Mouse (Mus musculus) kidney, postnatal 4 days (tissue): Measurements from ENCODE around the gene Braf.

Source experiments
- DNase-seq, 2 experiments: peaks; one replicate each; pipeline ENCODE4 v3.0.0; 2021; ENCODE audit warnings: mixed read lengths in 2 of 2

Gene Braf

DNA sequence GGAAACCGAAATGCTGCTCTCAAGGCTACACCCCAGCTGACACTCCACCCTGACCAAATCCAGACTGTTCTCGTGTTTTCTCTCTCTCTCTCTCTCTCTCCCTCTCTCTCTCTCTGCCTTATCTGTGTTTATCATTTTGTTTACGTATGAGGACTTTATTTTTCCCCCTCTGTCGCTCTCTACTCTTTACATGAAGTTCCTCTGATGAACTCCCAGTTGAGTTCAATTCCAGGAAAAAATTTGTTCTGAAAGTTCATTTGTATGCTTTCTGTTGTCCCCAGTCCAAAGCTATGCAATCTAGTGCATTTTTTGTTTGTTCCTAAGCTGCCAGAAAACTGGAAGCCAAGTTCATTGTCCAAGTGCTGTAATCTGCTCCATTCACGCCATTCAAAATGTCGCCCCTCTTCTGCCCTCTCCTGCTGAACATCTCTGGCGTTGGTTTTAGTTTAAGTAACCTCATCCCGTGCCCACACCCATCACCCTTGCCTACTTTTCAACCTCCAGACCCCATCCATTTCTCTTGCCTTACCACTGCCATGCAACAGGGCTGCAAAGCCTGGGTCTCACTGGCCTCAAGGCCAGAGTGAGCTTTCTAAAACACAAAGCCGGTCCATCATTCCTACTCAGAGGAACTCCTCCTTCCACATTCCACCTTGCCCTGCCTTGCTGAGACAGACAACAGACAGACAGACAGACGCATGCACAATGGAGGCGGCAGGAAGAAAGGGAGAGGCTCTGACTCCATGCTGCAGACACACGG is 170.2 kb downstream of the Braf start:
- DNase-seq = no peak
